Mouse (Mus musculus) cerebellum, adult 2 months (tissue): ENCODE data around the gene Dpp6.

ENCODE experiments used
- CTCF ChIP-seq: fragments of 200-500 bp; IDR thresholded peaks from 2 replicates; pipeline ENCODE4 v1.5.1; 2011; ENCODE audit warnings: low read depth, mild to moderate bottlenecking, control low read depth, low read length, moderate library complexity, borderline replicate concordance; ENCODE audit not compliant: insufficient read depth
- POLR2A ChIP-seq: fragments of 200-500 bp; IDR thresholded peaks from 2 replicates; pipeline ENCODE4 v1.6.1; 2011; ENCODE audit warnings: low read length, control low read depth, borderline replicate concordance; ENCODE audit not compliant: insufficient read depth

DNA sequence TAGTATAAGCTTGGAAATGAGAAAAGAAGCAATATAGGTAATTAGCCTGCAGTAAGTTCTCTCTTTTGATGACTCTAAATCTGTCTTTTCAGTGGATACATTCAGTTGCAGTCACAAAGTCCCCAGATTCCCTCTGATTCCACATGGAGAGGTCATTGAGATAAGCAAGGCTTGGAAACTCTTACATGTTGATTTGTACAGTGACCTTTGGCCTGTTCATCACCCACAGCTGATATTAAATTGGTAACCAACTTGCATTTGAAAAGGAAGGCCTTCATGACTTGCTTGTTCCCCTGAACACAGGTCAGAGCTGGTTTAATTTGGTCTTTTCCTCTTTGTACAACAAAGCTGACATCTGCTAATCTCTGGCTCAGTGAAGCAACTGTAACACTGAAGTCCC, 434.4 kb downstream of the Dpp6 start:
- TF ChIP-seq POLR2A, result no peak
- no peak for TF ChIP-seq CTCF
